Mouse (Mus musculus): ENCODE measurements around the gene Dop1a. TPM values are rescaled to one million over a fixed set of nuclear protein-coding genes. Genes with fewer than 3 reads are reported as not detected.

The Dop1a gene
- total RNA-seq (2015; ENCODE audit: low replicate concordance) (5.6 and 5.8 TPM in 2 replicates), total RNA-seq (2017; ENCODE audit: low replicate concordance) (7.2 and 11.0 TPM in 2 replicates)

- peak; percentile 93 for ATAC-seq (replicated peaks; ENCODE audit: low FRiP score, poor library complexity, severe bottlenecking)
Observed at GRCm38 (mm10) chr9:86466990-86467870, at the start of gene Dop1a. Gene Dop1a, plus strand, starts transcription at chr9:86467154.

DNA sequence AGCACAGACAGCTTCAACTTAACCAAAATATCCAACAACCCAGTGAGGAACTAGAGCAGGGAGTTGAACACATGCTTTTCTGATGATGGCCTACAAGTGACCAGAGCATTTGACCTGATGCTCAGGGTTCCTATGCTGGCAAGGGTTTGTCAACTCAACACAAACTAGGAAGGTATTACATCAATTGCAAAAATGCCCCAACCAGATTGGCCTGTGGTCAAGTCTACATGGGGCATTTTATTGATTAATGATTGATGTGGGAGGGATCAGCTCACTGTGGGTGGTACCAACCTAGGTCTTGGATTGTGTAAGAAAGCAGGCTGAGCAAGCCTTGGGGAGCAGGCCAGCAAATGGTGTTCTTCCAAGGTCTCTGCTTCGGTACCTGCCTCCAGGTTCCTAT lies 49.0 kb upstream of the Dop1a start:
- ATAC-seq (replicated peaks; ENCODE audit: low FRiP score, poor library complexity, severe bottlenecking), result no peak

GRCm38 (mm10) chr9:86419366-86419765 lies 47.6 kb upstream of the Dop1a start:
- ATAC-seq (replicated peaks; ENCODE audit: low FRiP score, poor library complexity, severe bottlenecking), result no peak

DNA sequence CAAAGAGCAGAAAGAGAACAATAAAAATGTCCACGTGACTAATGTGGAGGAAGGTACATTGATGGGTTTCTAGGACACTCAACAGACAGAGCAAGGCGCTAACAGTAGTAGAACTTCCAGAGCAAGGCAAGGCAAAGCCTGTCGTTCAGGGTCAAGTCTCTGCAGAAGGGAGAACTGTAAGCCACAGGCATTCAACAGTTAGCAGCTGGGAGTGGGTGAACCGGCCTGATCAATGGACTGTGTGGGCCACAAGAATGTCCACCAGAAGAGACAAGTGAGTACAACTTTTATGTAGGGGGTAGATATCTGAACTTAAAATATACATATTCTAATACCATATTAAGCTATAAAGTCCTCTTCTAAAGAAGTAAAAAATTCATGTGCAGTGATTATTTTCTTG lies 43.6 kb upstream of the Dop1a start:
- no peak for ATAC-seq (replicated peaks; ENCODE audit: low FRiP score, poor library complexity, severe bottlenecking)

DNA sequence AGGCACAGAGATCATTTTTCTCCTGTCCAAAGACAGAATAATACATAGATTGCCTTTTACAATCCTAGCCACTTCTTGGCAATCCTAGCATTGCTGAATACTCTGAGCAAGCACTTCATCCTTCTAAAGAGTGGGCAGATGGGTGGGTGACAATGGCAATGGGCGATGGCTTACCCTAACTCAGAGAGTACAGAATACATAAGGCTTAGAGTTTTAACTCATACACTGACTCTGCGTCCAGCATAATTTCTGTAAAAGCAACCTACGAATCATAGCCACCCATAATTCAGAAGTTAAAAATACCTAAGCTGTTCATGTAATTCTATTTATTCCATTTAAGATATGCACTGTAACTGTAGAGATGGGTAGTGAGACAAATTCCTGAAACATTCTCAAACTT lies 31.4 kb upstream of the Dop1a start:
- no peak for ATAC-seq (replicated peaks; ENCODE audit: low FRiP score, poor library complexity, severe bottlenecking)

DNA sequence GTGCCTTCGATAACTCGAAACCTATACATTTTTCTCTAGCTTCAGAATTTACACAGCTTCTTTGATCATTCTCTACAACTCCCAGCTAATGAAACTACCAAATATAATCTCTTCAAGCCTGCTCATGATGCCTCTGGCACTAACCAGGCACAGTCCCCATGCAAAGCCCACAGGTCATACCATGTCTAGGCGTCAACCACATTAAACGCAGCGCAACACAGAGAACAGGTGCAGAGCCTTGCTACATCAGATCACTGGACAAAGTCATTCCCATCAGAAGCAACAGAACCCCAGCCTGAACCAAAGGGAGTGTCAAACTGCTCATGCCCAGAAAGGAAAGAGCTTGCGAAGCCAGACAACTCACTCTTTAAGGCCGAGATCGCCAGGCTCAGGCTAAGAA lies 30.3 kb upstream of the Dop1a start:
- no peak for ATAC-seq (replicated peaks; ENCODE audit: low FRiP score, poor library complexity, severe bottlenecking)

- ATAC-seq (replicated peaks; ENCODE audit: low FRiP score, poor library complexity, severe bottlenecking), result no peak
Observed at GRCm38 (mm10) chr9:86438337-86439009, 28.5 kb upstream of the Dop1a start.

- ATAC-seq (replicated peaks; ENCODE audit: low FRiP score, poor library complexity, severe bottlenecking), result no peak
Observed at GRCm38 (mm10) chr9:86442248-86442647, 24.7 kb upstream of the Dop1a start.

DNA sequence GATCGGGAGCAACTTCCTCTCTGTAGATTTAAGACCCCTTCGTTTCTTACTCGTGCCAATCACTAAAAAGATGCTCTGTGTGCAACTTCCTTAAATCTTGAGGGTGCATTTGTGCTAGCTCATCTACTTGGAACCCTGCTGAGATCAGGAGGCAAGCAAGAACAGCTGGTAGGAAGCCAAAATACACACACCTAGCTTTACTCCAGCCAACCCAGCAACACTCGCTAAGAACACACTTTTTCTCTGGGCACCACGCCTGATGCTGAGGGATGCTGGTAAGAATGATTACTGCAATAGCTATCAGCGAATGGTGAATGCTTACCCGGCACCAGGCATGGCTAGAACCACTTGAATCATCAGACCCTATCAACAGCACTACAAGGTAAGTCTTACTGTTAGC lies 20.1 kb upstream of the Dop1a start:
- ATAC-seq (replicated peaks; ENCODE audit: low FRiP score, poor library complexity, severe bottlenecking), result no peak

GRCm38 (mm10) chr9:86447431-86447830 lies 19.5 kb upstream of the Dop1a start:
- ATAC-seq (replicated peaks; ENCODE audit: low FRiP score, poor library complexity, severe bottlenecking), result no peak

GRCm38 (mm10) chr9:86449581-86449980 lies 17.4 kb upstream of the Dop1a start:
- peak; percentile 79; the same call in 1 of the 2 replicates for ATAC-seq (replicated peaks; ENCODE audit: low FRiP score, poor library complexity, severe bottlenecking)

GRCm38 (mm10) chr9:86451094-86451493 lies 15.9 kb upstream of the Dop1a start:
- no peak for ATAC-seq (replicated peaks; ENCODE audit: low FRiP score, poor library complexity, severe bottlenecking)

DNA sequence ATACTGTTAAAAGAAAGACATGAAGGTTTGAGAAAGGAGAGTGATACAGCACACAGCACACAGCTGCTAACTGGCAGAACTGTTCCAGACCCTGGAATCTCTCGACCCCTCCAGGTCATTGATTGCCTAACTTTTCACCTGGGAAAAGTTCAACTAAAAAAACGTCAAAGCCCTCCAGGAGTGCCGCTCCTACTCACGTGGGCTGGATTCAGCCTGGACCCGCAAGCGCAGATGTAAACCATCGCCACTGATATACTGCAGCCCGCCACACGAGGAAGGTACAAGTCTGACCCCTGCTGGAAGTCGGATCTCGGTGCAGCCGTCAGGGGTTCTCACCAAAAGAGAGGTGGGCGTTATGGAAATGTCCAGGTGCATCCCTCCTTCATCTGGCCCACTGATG lies 15.3 kb upstream of the Dop1a start:
- ATAC-seq (replicated peaks; ENCODE audit: low FRiP score, poor library complexity, severe bottlenecking), result peak; percentile 75

DNA sequence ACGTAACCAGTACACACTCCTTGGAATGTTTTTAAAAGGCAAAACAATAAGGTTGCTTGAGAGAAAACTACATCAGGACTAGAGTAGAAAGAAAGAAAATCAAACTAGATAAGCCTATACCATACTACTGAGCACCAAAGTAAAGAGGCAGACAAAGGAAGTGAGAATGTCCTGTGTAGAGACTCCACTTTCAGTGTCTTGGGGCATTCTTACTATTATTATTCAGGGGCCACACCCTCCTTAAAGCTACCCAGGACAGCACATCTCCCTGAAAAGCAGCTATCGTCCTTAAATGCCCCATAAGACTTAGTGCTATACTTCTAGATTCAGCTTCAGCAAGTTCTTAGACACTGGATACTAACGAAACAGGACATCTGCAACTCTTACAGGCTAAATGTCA lies 13.3 kb upstream of the Dop1a start:
- ATAC-seq (replicated peaks; ENCODE audit: low FRiP score, poor library complexity, severe bottlenecking), result no peak

DNA sequence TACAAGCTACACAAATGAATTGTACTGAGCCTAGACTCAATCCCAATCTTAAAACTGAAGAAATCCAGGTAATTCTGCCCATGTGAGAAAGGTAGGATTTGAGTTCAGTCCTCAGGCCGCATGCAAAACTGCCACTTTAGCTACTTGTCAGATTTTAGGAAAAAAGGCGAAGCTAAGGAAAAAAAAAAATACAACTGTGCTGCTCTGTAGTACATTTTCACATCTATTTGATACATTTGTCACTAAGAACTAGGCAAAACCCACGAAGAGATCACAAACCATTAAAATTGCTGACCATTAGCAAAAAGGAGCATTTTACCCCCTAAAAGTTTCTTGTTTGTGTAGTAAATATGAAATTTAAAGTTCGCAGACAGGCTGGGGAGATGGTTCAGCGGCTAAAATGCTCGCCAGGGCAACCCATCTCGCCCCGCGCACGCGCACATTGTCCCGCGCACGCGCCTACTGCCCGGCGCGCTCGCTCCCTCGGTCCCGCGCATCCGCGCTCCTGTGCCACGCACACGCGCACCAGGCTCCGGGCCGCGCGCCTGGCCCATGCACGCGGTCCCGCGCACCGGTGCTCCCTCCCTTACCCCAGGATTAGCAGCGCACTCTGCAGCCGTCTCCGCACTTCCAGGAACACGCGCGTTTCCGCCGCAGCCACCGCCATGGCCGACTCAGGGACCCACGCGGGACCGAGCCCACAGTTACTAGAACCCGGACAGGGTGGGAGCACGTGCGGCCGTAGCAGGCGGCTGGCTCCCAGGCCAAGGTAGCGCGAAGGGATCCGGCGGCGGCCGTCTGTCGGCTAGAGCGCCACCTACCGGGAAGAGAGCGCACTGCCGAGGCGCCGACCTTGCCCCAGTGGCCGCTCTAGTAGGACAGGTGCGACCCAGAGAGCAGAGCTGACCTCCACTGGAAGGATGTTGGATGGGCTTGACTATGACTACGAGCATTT lies 2.5 kb upstream of the Dop1a start, which contains the start of gene Ube2cbp:
Gene Ube2cbp (minus strand): TSS at position 800 of the 955 bp plus-strand sequence.
- ATAC-seq (replicated peaks; ENCODE audit: low FRiP score, poor library complexity, severe bottlenecking), result peak; percentile 87

GRCm38 (mm10) chr9:86475956-86476355 lies 9.0 kb downstream of the Dop1a start:
- ATAC-seq (replicated peaks; ENCODE audit: low FRiP score, poor library complexity, severe bottlenecking), result no peak

DNA sequence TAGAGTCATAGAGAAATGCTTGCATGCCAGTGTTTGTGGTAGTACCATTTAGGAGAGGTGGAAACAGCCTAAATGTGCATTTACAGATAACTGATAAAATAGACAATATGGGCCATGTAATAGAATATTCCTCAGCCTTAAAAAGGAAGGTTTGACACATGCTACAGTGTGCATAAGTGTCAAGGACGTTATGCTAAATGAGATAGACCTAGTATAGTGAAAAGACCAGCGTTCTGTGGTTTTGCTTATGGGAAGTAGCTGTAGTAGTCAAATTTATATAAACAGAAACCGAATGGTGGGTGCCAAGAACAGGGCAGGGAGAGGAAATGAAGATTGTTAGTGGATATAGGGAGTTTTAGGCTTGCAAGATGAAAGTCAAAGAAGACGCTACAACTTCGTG lies 9.8 kb downstream of the Dop1a start:
- no peak for ATAC-seq (replicated peaks; ENCODE audit: low FRiP score, poor library complexity, severe bottlenecking)

DNA sequence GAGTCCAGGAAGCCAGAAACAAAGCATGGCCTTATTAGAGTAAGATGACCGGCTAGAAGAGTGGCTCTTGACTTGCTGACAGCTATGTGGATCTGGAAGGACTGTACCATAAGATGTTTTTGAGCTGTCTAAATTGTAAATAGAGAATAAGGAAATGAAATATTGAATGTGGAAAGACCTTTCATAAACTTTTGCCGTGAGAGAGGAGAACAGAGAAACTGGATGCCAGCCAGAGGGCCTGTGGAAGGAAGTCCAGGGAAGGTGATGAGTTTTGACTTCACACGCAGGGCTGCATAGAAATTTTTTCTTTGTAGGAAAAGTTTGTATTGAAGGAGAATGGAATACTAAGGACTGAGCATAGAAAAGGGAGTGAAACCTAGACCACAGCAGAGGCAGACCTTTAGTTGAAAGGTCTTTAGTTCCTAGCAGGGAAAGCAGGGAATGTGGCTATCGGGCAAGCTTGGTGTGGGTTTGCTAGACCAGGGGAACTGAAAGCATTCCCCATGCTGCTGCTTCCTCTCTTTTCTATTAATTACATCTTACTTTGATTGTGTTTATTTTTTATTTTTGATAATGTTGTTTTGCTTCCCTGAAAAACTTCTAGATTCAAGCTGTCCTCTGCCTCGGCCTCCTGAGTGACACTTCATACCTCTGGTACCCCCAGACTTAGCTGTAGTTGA lies 11.6 kb downstream of the Dop1a start:
- ATAC-seq (replicated peaks; ENCODE audit: low FRiP score, poor library complexity, severe bottlenecking), result no peak

GRCm38 (mm10) chr9:86482236-86482635 lies 15.3 kb downstream of the Dop1a start:
- no peak for ATAC-seq (replicated peaks; ENCODE audit: low FRiP score, poor library complexity, severe bottlenecking)
